Mouse (Mus musculus): ENCODE results near the gene Ptprj. TPM values are rescaled to one million over a fixed set of nuclear protein-coding genes. Genes with fewer than 3 reads are reported as not detected.

Ptprj gene
- polyA plus RNA-seq, 1 experiment = 25.1 TPM

- TF ChIP-seq POLR2A (IDR thresholded peaks at IDR 0.05; ENCODE audit: borderline replicate concordance, control insufficient read depth, low read depth, low read length) (no peak), CTCF (IDR thresholded peaks at IDR 0.05; ENCODE audit: control insufficient read depth, insufficient read depth, low read length) (no peak)
- Histone ChIP-seq H3K4me1 (ENCODE audit: control insufficient read depth, insufficient read depth, low read length) (no peaks in the 10 kb centered on the region; the same call in 1 of the 2 replicates), H3K4me3 (replicated peaks; ENCODE audit: control insufficient read depth, low read depth, low read length) (no peak overlapping the region), H3K27ac (ENCODE audit: control insufficient read depth, insufficient read depth, low read depth, low read length, poor library complexity) (no peak overlapping the region)
- WGBS = 79% methylated on average over 3 of the region's 3 CpGs
These were observed 33.1 kb upstream of the Ptprj start for GRCm38 (mm10) chr2:90613591-90613990.

DNA sequence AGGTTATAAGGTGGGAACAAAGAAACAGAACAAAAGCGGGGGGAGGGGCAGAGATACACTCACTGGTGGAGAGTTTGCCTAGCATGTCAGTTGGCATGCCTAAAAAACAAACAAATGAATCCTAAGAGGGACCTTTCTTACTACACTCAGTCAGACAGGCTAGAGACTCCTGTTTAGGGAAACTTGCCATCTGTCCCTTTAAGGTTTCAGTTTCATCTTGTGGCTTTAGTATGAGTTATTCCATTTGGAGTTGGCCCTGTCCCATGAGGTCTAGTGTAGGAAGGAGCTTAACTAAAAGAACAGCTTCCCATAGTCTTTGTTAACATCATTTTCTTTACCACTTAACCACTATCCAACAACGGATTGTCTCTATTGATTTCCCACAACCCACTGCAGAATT lies 32.6 kb upstream of the Ptprj start:
- Histone ChIP-seq H3K4me1 (ENCODE audit: control insufficient read depth, insufficient read depth, low read length) (no peaks in the 10 kb centered on the region; the same call in 1 of the 2 replicates), H3K27ac (ENCODE audit: control insufficient read depth, insufficient read depth, low read depth, low read length, poor library complexity) (no peak overlapping the region), H3K4me3 (replicated peaks; ENCODE audit: control insufficient read depth, low read depth, low read length) (no peak overlapping the region)
- no peak for TF ChIP-seq CTCF (IDR thresholded peaks at IDR 0.05; ENCODE audit: control insufficient read depth, insufficient read depth, low read length)
- no peak for TF ChIP-seq POLR2A (IDR thresholded peaks at IDR 0.05; ENCODE audit: borderline replicate concordance, control insufficient read depth, low read depth, low read length)
- WGBS = 55% methylated on average over 2 of the region's 2 CpGs

GRCm38 (mm10) chr2:90611959-90612571 lies 31.6 kb upstream of the Ptprj start:
- WGBS = 41% methylated on average over 10 of the region's 10 CpGs
- Histone ChIP-seq H3K4me3 (replicated peaks; ENCODE audit: control insufficient read depth, low read depth, low read length) (no peak overlapping the region), H3K27ac (ENCODE audit: control insufficient read depth, insufficient read depth, low read depth, low read length, poor library complexity) (no peak overlapping the region), H3K4me1 (ENCODE audit: control insufficient read depth, insufficient read depth, low read length) (no peaks in the 10 kb centered on the region; the same call in 1 of the 2 replicates)
- TF ChIP-seq CTCF (IDR thresholded peaks at IDR 0.05; ENCODE audit: control insufficient read depth, insufficient read depth, low read length) = peak; percentile 26; the same call in 1 of the 2 replicates
- no peak for TF ChIP-seq POLR2A (IDR thresholded peaks at IDR 0.05; ENCODE audit: borderline replicate concordance, control insufficient read depth, low read depth, low read length)

GRCm38 (mm10) chr2:90601056-90601455 lies 20.6 kb upstream of the Ptprj start:
- H3K27ac ChIP-seq (ENCODE audit: control insufficient read depth, insufficient read depth, low read depth, low read length, poor library complexity) = no peak overlapping the region
- TF ChIP-seq POLR2A (IDR thresholded peaks at IDR 0.05; ENCODE audit: borderline replicate concordance, control insufficient read depth, low read depth, low read length) = no peak
- no peak for TF ChIP-seq CTCF (IDR thresholded peaks at IDR 0.05; ENCODE audit: control insufficient read depth, insufficient read depth, low read length)
- 90% methylated on average over 3 of the region's 3 CpGs for WGBS
- H3K4me1 ChIP-seq (ENCODE audit: control insufficient read depth, insufficient read depth, low read length) = no peaks in the 10 kb centered on the region
- H3K4me3 ChIP-seq (replicated peaks; ENCODE audit: control insufficient read depth, low read depth, low read length) = no peak overlapping the region

DNA sequence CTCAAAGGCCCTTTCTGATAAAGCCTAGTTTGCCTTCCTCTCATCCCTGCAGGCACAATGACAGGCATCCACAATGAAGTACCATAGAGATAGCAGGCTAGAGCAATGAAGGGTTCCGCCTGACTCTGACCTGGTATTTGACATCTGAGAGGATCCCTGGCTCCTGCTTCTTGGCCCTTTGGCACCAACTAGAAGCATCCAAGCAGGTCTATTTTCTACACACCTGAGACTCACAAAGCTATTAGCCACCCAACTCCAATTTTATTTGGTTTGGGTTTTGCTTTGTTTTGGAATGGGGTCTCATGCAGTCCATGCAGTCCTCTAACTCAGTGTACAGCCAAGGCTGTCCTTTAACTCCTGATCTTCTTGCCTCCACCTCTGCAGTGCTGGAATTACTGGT lies 7.7 kb upstream of the Ptprj start:
- Histone ChIP-seq H3K27ac (ENCODE audit: control insufficient read depth, insufficient read depth, low read depth, low read length, poor library complexity) (no peak overlapping the region), H3K4me3 (replicated peaks; ENCODE audit: control insufficient read depth, low read depth, low read length) (no peak overlapping the region), H3K4me1 (ENCODE audit: control insufficient read depth, insufficient read depth, low read length) (peaks cover 1% of the 10 kb centered on the region; the same call in 1 of the 2 replicates)
- no peak for TF ChIP-seq POLR2A (IDR thresholded peaks at IDR 0.05; ENCODE audit: borderline replicate concordance, control insufficient read depth, low read depth, low read length)
- TF ChIP-seq CTCF (IDR thresholded peaks at IDR 0.05; ENCODE audit: control insufficient read depth, insufficient read depth, low read length) = no peak
- 83% methylated on average over 1 of the region's 1 CpGs for WGBS

DNA sequence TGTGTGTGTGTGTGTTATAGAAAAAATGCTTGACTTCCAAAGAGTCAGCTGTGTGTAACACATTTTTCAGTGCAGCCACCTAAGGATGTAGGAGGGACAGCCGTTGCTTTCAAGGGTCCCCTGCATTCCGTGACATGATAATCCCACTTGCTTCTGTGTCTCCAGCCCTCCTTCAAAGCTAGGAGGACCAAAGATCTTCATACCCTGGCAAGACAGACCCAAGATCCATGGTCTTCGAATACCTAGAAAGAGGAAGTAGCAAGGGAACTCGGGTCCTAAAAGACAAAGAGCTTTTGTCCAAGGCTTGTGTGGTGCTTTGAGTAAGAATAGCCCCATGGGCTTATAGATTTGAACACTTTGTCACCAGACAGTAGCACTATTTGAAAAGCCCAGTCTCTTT lies 4.1 kb upstream of the Ptprj start:
- Histone ChIP-seq H3K4me1 (ENCODE audit: control insufficient read depth, insufficient read depth, low read length) (peaks cover 5% of the 10 kb centered on the region), H3K4me3 (replicated peaks; ENCODE audit: control insufficient read depth, low read depth, low read length) (no peak overlapping the region), H3K27ac (ENCODE audit: control insufficient read depth, insufficient read depth, low read depth, low read length, poor library complexity) (no peak overlapping the region)
- TF ChIP-seq POLR2A (IDR thresholded peaks at IDR 0.05; ENCODE audit: borderline replicate concordance, control insufficient read depth, low read depth, low read length) (no peak), CTCF (IDR thresholded peaks at IDR 0.05; ENCODE audit: control insufficient read depth, insufficient read depth, low read length) (no peak)
- WGBS = 38% methylated on average over 4 of the region's 4 CpGs

GRCm38 (mm10) chr2:90583628-90584131 lies 3.2 kb upstream of the Ptprj start:
- Histone ChIP-seq H3K4me3 (replicated peaks; ENCODE audit: control insufficient read depth, low read depth, low read length) (no peak overlapping the region), H3K27ac (ENCODE audit: control insufficient read depth, insufficient read depth, low read depth, low read length, poor library complexity) (peak overlapping the region; percentile 23; the same call in 1 of the 2 replicates), H3K4me1 (ENCODE audit: control insufficient read depth, insufficient read depth, low read length) (peaks cover 5% of the 10 kb centered on the region)
- WGBS = 16% methylated on average over 5 of the region's 5 CpGs
- no peak for TF ChIP-seq CTCF (IDR thresholded peaks at IDR 0.05; ENCODE audit: control insufficient read depth, insufficient read depth, low read length)
- no peak for TF ChIP-seq POLR2A (IDR thresholded peaks at IDR 0.05; ENCODE audit: borderline replicate concordance, control insufficient read depth, low read depth, low read length)

GRCm38 (mm10) chr2:90582814-90583213 lies 2.4 kb upstream of the Ptprj start:
- TF ChIP-seq POLR2A (IDR thresholded peaks at IDR 0.05; ENCODE audit: borderline replicate concordance, control insufficient read depth, low read depth, low read length) (no peak), CTCF (IDR thresholded peaks at IDR 0.05; ENCODE audit: control insufficient read depth, insufficient read depth, low read length) (no peak)
- 61% methylated on average over 2 of the region's 2 CpGs for WGBS
- peaks cover 5% of the 10 kb centered on the region for H3K4me1 ChIP-seq (ENCODE audit: control insufficient read depth, insufficient read depth, low read length)

More at GRCm38 (mm10) chr2:90582814-90583213, 2.4 kb upstream of the Ptprj start:
- Histone ChIP-seq H3K4me3 (replicated peaks; ENCODE audit: control insufficient read depth, low read depth, low read length) (no peak overlapping the region), H3K27ac (ENCODE audit: control insufficient read depth, insufficient read depth, low read depth, low read length, poor library complexity) (no peak overlapping the region)

Measured in bone marrow, adult 2 months (tissue).